Mouse (Mus musculus): Measurements from ENCODE around the gene C1qb. TPM values are rescaled to one million over a fixed set of nuclear protein-coding genes. Genes with fewer than 3 reads are reported as not detected.

Gene C1qb
- polyA plus RNA-seq (2012; rRNA removed) = 51.0 and 67.3 TPM in 2 replicates

DNA sequence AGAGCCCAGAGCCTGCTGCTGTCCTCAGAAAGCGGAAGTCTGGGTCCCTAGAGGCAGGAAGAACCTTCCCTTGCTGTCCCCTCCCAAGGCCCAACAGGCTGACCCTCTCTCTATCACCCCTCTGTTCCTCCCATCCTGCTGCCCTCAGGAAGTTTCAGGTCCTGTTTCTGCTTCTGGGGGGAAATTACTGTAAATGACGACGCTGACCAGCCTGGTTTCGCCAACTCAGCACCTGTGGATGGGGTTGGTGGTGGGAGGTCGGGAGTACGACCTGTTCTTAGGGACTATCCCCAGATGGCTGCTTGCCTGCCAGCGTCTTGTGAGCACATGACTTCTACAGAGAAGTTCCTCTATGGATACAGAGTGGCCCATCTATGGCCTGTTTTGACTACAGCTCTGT, at the start of gene C1qb:
Gene C1qb (minus strand): TSS at position 87 of the 400 bp plus-strand sequence.

DNA sequence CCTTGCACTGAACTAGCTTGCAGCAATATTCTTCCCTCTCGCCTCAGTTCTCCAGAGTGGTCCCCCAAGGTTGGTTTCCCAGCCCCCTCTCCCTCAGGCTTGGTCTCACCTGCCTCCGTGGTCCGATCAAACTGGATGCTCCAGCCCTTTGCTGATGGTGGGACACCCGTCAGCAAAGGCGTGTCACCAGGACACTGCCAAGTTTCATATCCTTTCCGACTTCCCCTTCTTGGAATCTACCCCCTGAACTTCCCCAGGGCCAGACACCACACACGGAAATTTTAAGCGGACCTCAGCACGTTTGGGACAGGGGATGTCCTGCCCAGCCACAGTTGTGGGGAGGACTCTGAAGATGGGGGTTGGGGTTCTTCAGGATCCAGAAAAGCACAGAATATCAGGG, 12.7 kb upstream of the C1qb start, which contains the start of gene C1qa:
Gene C1qa (minus strand): TSS at position 167 of the 400 bp plus-strand sequence.

DNA sequence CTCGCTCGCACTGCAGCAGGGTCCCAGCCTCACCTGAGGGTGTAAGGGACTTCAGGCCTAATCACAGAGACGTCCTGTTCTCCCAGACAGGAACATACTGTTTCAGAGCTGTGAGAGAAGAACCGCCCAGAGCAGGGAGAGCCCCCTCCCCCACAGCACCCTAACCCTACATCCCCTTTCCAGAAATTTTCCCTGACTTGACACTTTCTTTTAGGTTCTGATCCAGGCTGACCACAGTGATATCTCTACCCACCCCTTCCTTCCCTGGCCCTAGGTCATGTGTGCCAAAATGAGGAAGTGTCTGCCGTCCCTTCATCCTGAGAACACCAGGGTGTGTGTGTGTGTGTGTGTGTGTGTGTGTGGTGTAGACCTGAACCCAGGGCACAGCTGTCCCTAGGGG, 6.8 kb upstream of the C1qb start, which contains the start of gene C1qc:
Gene C1qc (minus strand): TSS at position 255 of the 400 bp plus-strand sequence.

DNA sequence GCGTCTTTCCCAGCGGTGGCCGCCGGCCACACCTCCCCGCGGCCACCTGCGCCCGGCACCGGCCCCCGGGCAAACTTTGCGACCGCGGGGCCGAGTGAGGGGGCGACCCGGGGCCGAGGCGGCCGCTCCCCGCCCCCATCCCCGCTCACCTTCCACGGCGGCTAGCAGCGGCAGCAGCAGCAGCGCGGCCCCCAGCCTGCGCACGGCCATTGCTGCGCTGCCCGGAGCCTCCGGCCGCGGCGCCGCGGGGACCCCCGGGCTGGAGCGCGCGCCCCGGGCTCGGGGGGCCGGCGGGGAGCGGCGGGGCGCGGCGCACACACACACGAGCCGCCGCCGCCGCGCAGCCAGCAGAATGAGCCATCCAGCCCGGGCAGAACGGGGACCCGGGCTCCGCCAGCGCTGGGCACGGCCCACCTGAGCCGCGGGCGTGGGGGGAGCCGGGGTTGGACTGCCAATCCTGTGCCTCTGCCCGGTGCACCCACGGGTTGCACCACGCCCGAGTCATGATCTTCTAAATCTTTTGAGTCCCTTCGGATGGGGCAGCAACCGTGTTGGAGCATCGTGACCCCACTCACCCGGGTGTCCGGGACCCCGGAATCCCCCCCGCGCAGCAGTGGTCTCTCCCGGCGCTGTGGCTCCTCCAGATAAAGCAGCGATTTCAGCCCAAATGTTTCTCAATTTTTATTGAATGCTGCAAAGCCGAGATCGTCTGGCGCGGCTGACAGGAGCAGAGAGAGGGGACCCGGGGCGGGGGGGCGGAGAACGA, 50.2 kb downstream of the C1qb start, which contains the start of gene Ephb2:
Gene Ephb2 (minus strand): TSS at position 368 of the 766 bp plus-strand sequence.

Other genes starting within 250 kb of the C1qb start
- gene Ephb2, start 50.2 kb downstream of the C1qb start, polyA plus RNA-seq (2012; rRNA removed) = 0.53 and 0.64 TPM in 2 replicates
- gene C1qc, start 6.9 kb upstream of the C1qb start, polyA plus RNA-seq (2012; rRNA removed) = 30.9 and 37.9 TPM in 2 replicates
- 21.0 and 26.2 TPM in 2 replicates for gene C1qa, start 12.6 kb upstream of the C1qb start, polyA plus RNA-seq (2012; rRNA removed)
- 0.24 and 0.28 TPM in 2 replicates for gene Epha8, start 70.6 kb upstream of the C1qb start, polyA plus RNA-seq (2012; rRNA removed)
- 1.6 and 1.8 TPM in 2 replicates for gene Zbtb40, start 162.6 kb upstream of the C1qb start, polyA plus RNA-seq (2012; rRNA removed)